Mouse (Mus musculus) leukemia stem cell, adult 10-12 weeks (primary cell): ENCODE data around the gene Cnppd1. TPM values are rescaled to one million over a fixed set of nuclear protein-coding genes. Genes with fewer than 3 reads are reported as not detected.

ENCODE experiments used
- polyA plus RNA-seq: library from polyadenylated mRNA; stranded (reverse); fragments of >175 nt; gene quantifications from 2 replicates; pipeline ENCODE4 v1.2.3, GENCODE M21; 2012; ENCODE audit warnings: low replicate concordance

The Cnppd1 gene
- 55.2 and 79.2 TPM in 2 replicates for polyA plus RNA-seq

DNA sequence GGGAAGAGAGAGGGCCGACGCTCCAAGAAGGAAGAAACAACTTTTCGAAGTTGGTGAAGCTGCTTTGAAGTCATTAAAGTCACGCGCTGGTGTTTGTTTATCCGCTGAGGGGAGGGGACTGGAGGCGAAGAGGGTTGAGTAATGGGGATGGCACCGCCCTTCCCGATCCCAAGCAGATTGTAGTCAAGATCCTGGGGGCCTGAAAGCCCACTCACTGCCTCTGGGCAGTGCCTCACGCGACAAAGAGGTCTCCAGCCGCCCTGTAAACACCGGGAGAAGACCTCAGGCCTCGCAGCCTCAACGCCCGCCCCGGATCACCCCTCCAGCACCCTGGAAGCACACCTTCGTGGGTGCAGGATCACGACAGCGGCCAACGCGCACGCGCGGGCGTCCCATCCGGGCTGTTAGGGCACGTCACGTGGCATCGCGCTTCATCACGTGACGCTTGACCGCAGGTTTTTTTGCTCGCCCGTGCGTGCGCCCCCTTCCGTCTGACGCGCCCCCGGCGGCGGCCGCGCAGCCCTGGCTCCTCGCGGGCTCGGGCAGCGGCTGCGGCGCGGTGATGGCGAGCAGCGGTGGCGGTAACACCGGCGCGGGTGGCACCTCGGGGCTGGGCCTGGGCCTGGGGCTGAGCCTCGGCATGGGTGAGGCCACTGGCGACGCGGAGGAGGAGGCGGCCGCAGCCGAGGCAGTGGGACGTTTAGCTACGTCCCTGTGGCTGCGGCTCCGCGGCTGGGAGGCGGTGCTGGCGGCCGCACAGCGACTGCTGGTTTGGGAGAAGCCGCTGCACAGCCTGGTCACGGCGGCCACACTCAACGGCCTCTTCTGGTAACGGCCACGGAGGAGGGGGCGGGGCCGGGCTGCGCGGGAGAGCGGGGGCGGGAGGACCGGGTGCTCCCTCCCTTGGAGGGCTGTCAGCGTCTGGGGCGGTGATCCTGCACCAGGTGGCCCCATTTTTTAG is at the start of gene Cnppd1, which contains the start of gene Retreg2:
TSS of gene Cnppd1 (minus strand) at position 411 of the 961 bp plus-strand sequence.
TSS of gene Retreg2 (plus strand) at position 478 of the 961 bp plus-strand sequence.

DNA sequence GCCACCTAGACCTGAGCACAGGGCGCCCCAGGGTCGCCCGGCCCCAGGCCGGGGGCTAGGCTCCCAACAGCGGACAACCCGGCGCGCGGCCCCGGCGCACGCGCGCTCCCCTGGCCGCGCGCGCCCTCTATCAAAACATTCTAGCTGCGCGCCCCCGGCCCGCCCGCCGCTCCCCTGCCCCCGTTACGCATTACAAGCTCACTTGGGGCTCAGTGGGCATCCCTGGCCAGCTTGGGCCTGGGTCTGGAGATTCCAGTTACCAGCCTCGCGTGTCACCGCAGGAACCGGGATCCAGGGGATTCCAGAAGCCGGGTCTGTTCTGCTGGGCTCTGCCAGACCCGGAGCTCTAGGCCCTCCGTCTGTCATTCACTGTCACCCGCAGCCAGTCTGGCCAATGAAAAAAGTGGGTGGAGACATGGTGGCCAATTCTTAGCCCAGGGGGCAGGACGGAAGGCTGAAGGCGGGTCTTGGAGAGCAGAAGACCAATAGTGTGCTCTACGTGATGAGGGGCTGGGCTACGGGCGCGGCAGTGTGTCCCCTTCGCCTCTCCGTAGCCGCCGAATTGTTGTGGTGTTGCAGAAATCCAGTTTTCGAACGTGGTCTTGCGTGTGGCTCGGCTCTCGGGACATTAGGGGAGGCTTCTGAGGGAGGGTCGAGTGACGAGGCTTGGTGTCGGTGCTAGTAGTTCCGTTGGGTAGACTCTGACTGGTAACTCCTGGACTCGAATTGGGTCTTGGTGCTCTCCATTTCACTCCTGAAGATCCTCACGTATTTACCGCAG is 49.3 kb upstream of the Cnppd1 start, which contains the start of the genes Ankzf1 and Atg9a:
TSS of gene Ankzf1 (plus strand) at position 530 of the 781 bp plus-strand sequence.
TSS of gene Atg9a (minus strand) at position 575 of the 781 bp plus-strand sequence.

GRCm38 (mm10) chr1:75180105-75180590 is 37.6 kb upstream of the Cnppd1 start, which contains the start of gene Abcb6:
Abcb6 (minus strand) TSS chr1:75180392.

DNA sequence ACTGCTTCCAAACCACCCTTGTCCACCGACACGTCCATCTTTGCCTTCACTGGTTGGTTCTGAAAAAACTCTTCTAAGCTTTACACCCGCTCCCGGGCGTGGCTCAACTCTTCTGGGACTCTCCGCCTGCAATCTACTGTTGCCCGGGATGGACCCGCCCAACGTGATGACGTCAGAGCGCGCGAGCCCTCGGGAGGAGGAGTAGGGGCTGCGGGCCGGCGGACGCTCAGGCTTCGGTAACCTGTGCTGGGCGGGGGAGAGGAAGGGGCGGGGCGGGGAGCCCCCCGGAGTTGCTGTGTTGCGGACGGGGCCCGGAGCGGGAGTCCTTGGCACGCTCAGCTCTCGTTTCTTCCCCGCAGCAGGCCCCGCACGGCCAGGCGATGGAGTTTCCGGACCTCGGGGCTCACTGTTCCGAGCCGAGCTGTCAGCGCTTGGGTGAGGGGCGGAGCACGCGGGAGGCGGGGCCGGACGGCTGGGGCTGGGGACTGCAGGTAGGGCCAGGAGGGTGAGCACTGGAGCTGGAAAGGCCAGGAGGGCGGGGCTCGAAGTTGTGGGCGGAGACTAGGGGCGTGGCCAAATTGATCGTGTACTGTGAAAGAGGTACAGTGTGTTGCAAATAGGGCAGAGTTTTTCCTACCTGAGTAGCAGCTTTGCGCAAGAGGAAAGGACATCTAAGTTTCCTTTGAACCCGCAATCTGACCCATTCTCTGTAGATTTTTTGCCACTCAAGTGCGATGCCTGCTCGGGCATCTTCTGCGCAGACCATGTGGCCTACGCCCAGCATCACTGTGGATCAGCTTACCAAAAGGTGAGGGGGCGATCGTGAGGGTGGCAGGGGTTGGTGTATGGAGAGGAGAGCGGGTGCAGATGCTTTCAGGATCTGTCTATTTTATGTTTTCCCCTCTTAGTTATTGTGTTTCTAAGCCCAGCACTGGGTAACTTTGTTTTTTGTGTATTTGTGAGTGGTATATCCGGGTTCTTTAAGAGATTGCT is 26.3 kb upstream of the Cnppd1 start, which contains the start of gene Zfand2b:
TSS of gene Zfand2b (plus strand) at position 175 of the 993 bp plus-strand sequence.

GRCm38 (mm10) chr1:75133421-75134207 is 8.9 kb downstream of the Cnppd1 start, which contains the start of gene Slc23a3:
Slc23a3 (minus strand) TSS chr1:75133890.

DNA sequence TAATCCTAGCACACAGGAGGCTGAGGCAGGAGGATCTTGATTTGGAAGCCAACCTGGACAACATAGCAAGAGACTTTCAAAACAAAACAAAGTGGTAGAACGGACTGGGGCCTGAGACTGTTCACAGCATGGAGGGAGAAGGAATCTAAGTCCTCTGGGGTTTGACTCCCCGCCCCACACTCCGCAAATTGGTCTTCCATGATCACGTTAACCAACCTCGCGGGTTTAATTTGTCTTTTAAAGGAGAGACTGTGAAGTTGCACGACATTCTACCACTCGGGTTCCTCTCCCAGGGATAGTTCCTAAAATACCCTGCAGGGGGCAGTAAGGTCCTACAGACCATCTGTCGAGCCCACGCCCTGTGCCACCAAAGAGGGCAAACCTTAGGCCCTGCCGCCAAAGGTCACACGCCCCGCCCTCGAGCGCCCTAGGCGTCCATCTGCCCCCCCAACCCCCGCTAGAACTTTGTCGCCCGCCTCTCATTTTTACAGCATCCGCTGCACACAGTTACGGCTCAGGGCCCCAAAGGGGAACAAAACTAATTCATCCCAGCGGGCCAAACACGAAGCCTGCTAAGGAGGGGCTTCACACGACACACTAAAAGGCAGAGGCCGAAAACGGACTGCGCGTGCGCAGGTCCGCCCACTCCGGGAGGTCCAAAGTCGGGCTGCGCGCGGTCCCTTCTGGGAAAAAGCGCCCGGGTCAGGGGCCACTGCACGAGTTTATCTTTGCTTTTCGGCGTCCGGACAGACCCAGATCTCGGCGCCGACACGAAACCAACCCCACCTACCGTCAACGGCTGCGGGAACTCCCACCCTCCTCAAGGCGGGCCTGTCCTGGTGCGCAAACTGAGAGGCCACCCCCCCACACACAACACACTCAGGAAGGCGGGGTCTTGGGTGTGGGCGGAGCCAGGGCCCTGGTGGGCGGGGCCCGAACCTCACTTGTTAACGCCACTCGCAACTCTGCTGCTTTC is 17.9 kb downstream of the Cnppd1 start, which contains the start of gene Nhej1:
TSS of gene Nhej1 (minus strand) at position 855 of the 976 bp plus-strand sequence.

Other genes starting within 250 kb of the Cnppd1 start
- not detected in 2 replicates for gene Cryba2, start 249.6 kb downstream of the Cnppd1 start, polyA plus RNA-seq
- not detected in 2 replicates for gene Cfap65, start 207.1 kb downstream of the Cnppd1 start, polyA plus RNA-seq
- gene Ihh, start 191.0 kb downstream of the Cnppd1 start, polyA plus RNA-seq, result 0.32 and 0.66 TPM in 2 replicates
- gene Nhej1, start 17.5 kb downstream of the Cnppd1 start, polyA plus RNA-seq, result 0.34 and 0.91 TPM in 2 replicates
- 0.35 and 0.43 TPM in 2 replicates for gene Slc23a3, start 8.8 kb downstream of the Cnppd1 start, polyA plus RNA-seq
- gene Retreg2, start 67 bp upstream of the Cnppd1 start, polyA plus RNA-seq, result 148 and 169 TPM in 2 replicates
- 20.5 and 24.1 TPM in 2 replicates for gene Zfand2b, start 25.9 kb upstream of the Cnppd1 start, polyA plus RNA-seq
- 29.7 and 58.5 TPM in 2 replicates for gene Abcb6, start 37.7 kb upstream of the Cnppd1 start, polyA plus RNA-seq
- gene Ankzf1, start 49.4 kb upstream of the Cnppd1 start, polyA plus RNA-seq, result 3.7 and 10.1 TPM in 2 replicates
- 80.9 and 89.6 TPM in 2 replicates for gene Atg9a, start 49.5 kb upstream of the Cnppd1 start, polyA plus RNA-seq
- gene Glb1l, start 68.1 kb upstream of the Cnppd1 start, polyA plus RNA-seq, result 0.52 and 0.63 TPM in 2 replicates
- 138 and 154 TPM in 2 replicates for gene Stk16, start 68.1 kb upstream of the Cnppd1 start, polyA plus RNA-seq
- 25.8 and 166 TPM in 2 replicates for gene Tuba4a, start 77.2 kb upstream of the Cnppd1 start, polyA plus RNA-seq
- not detected in 2 replicates for gene A630095N17Rik, start 89.4 kb upstream of the Cnppd1 start, polyA plus RNA-seq
- gene Dnajb2, start 93.7 kb upstream of the Cnppd1 start, polyA plus RNA-seq, result 27.3 and 57.8 TPM in 2 replicates
- gene Ptprn, start 121.8 kb upstream of the Cnppd1 start, polyA plus RNA-seq, result 0.21 and 0.60 TPM in 2 replicates
- not detected in 2 replicates for gene Resp18, start 135.7 kb upstream of the Cnppd1 start, polyA plus RNA-seq
- gene Dnpep, start 175.3 kb upstream of the Cnppd1 start, polyA plus RNA-seq, result 26.7 and 71.9 TPM in 2 replicates
- gene Des, start 217.6 kb upstream of the Cnppd1 start, polyA plus RNA-seq, result 3.6 and 7.7 TPM in 2 replicates
- gene Speg, start 232.6 kb upstream of the Cnppd1 start, polyA plus RNA-seq, result 3.2 and 3.5 TPM in 2 replicates